Mouse (Mus musculus) ES-Bruce4 (cell line): ENCODE measurements around the gene Emc8. TPM values are rescaled to one million over a fixed set of nuclear protein-coding genes. Genes with fewer than 3 reads are reported as not detected.

Experiments
- H3K27ac ChIP-seq: 2 replicates; pipeline ENCODE4 v1.5.1; 2012; ENCODE audit warnings: low read length, inconsistent platforms; ENCODE audit not compliant: insufficient read depth
- H3K27me3 ChIP-seq: 2 replicates; pipeline ENCODE4 v1.6.1; 2012; ENCODE audit warnings: mild to moderate bottlenecking, low read length, inconsistent platforms; ENCODE audit not compliant: control insufficient read depth, poor library complexity, insufficient read depth, severe bottlenecking
- H3K36me3 ChIP-seq: 2 replicates; pipeline ENCODE4 v1.6.1; 2012; ENCODE audit warnings: inconsistent platforms, mild to moderate bottlenecking, low read length, moderate library complexity; ENCODE audit not compliant: control insufficient read depth, poor library complexity, insufficient read depth, severe bottlenecking
- H3K4me1 ChIP-seq: one replicate; pipeline ENCODE4 v1.8.1; 2011; ENCODE audit warnings: low read length; ENCODE audit not compliant: control insufficient read depth, insufficient read depth
- H3K4me3 ChIP-seq: 2 replicates; pipeline ENCODE4 v1.5.1; 2011; ENCODE audit warnings: low read depth, mild to moderate bottlenecking, low read length
- H3K9ac ChIP-seq: 2 replicates; pipeline ENCODE4 v1.6.1; 2012; ENCODE audit warnings: low read depth, mild to moderate bottlenecking, inconsistent platforms; ENCODE audit not compliant: poor library complexity, severe bottlenecking
- H3K9me3 ChIP-seq: replicated peaks from 2 replicates; pipeline ENCODE4 v1.6.1; 2012; ENCODE audit warnings: mild to moderate bottlenecking, low read length, inconsistent platforms; ENCODE audit not compliant: control insufficient read depth, poor library complexity, insufficient read depth, severe bottlenecking
- CTCF ChIP-seq: IDR thresholded peaks from one replicate; pipeline ENCODE4 v1.8.1; 2011; ENCODE audit warnings: low read depth, low read length
- EP300 ChIP-seq: IDR thresholded peaks from 2 replicates; pipeline ENCODE4 v1.6.1; 2011; ENCODE audit warnings: low read depth, low read length; ENCODE audit not compliant: insufficient read depth
- POLR2A ChIP-seq: IDR thresholded peaks from one replicate; pipeline ENCODE4 v1.8.1; 2011; ENCODE audit warnings: low read length; ENCODE audit not compliant: insufficient read depth
- polyA plus RNA-seq: library from polyadenylated mRNA; stranded (reverse); fragments of >200 nt; gene quantifications from 2 replicates; pipeline ENCODE4 v1.2.4, GENCODE M21; 2011; ENCODE audit warnings: low read depth; ENCODE audit not compliant: missing spikeins, insufficient read depth, insufficient read length

Emc8 gene
- 124 and 141 TPM in 2 replicates for polyA plus RNA-seq

- H3K4me3 ChIP-seq: peak within 1 kb of the TSS; percentile 85
- peak within 1 kb of the TSS; percentile 90 for H3K9ac ChIP-seq
- no peak for TF ChIP-seq EP300
- no peak for TF ChIP-seq CTCF
- TF ChIP-seq POLR2A: no peak
- H3K4me1 ChIP-seq: peaks cover 8% of the 10 kb centered on the region
- peak within 1 kb of the TSS; percentile 92 for H3K27ac ChIP-seq
- H3K27me3 ChIP-seq: no peaks in the 10 kb centered on the region
- H3K9me3 ChIP-seq: no peaks in the 10 kb centered on the region
- peaks cover 49% of the 10 kb centered on the region for H3K36me3 ChIP-seq
Measured at GRCm38 (mm10) chr8:120668374-120668905, at the start of gene Emc8. Gene Emc8 (minus strand): TSS chr8:120668573.

DNA sequence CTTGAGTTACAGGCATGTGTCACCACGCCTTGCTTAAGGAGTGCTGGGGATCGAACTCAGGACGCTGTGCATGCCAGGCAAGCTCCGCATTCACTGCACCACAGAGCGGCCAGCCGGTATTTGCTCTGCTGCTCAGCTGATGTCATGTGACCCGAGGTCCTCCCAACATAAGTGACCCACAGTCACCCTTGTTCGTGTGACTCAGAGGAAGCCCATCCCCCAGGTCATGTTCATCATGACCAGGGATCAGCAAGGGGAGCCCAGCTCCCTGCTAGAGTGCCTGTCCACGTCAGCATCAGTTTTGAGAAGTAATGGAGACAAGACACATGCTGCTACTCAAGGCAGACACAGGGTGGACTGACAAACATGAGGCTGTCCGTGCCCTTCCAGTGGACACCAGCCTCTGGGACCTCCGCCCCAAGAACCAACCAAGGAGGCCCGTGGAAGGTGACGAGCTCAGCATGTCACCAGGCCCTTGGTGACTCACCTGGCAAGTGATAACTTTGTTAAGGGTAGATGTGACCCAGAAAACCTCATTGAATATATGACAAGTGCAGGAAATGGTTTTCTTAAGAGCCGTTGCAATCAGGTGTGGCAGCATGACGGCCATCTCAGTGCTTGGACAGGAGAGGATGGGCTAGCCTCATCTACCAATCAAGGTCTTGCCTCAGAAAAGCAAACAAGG lies 47.8 kb upstream of the Emc8 start:
- no peaks in the 10 kb centered on the region for H3K36me3 ChIP-seq
- H3K27ac ChIP-seq: no peak overlapping the region
- TF ChIP-seq EP300 (no peak), CTCF (no peak), POLR2A (no peak)
- H3K4me3 ChIP-seq: no peak overlapping the region
- H3K9me3 ChIP-seq: no peaks in the 10 kb centered on the region
- H3K27me3 ChIP-seq: no peaks in the 10 kb centered on the region
- H3K9ac ChIP-seq: no peak overlapping the region
- H3K4me1 ChIP-seq: no peaks in the 10 kb centered on the region

DNA sequence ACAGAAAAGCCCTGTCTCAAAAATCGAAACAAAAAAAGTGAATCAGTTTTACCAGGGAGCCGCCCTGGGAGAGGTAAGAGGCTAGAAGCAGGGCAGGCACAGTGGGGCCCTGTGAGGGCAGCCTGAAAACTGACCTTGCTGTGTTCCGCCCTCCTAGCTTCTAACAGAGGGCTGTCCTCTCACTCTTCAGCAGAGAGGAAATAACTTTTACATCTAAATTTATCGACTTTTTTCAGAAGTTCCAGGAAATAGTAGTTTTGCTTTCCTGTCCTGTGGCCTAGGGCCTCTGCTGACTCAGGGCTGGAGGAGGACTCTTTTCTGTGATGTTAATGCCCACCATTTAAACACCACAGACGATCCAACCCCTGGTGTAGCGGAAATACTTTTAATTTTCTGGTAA lies 46.8 kb upstream of the Emc8 start:
- no peak overlapping the region for H3K4me3 ChIP-seq
- H3K27me3 ChIP-seq: no peaks in the 10 kb centered on the region

DNA sequence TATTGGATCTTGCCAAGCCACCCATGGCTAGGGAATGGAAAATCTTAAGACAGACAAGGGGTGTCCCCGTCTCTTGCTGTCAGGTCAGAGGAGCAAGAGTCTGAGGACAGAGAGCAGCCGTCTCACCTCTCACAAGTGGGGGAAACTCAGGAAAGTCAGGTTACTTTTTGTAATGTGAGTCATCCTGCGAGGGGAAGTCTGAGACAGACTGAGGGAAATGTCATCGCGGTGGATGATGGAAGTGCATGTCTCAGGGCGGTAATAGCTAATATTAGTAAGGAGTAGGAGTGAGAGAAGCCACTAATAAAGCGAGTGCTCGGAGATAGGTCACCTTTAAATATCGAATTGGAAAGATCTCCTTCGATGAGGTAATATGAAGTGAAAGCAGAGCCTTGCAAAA lies 40.8 kb upstream of the Emc8 start:
- Histone ChIP-seq H3K9ac (no peak overlapping the region), H3K9me3 (no peaks in the 10 kb centered on the region), H3K4me1 (no peaks in the 10 kb centered on the region), H3K27ac (no peak overlapping the region), H3K27me3 (no peaks in the 10 kb centered on the region), H3K4me3 (no peak overlapping the region), H3K36me3 (no peaks in the 10 kb centered on the region)
- TF ChIP-seq POLR2A (no peak), EP300 (no peak), CTCF (no peak)

More for the DNA sequence above, 46.8 kb upstream of the Emc8 start:
- no peaks in the 10 kb centered on the region for H3K4me1 ChIP-seq
- H3K27ac ChIP-seq: no peak overlapping the region
- no peak for TF ChIP-seq POLR2A
- TF ChIP-seq CTCF: no peak
- TF ChIP-seq EP300: no peak
- no peaks in the 10 kb centered on the region for H3K36me3 ChIP-seq
- H3K9ac ChIP-seq: no peak overlapping the region
- H3K9me3 ChIP-seq: no peaks in the 10 kb centered on the region

DNA sequence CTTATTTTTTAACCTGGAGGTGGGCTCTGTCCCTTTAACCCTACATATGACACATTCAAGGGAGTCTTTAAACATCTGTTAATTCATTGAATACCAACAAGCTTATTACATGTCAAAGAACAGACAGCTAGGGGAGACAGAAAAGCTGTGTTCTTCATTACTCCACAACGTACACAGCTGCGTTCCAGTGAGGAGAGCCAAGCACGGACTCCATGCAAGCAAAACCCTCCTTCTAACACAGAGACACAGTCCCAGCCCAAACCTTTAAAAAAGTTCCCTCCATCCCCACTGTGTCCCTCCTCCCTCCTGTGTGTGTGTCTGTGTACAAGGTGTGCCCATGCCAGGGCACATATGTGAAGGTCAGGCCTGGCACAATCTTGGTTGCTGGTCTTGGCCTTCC lies 37.8 kb upstream of the Emc8 start:
- H3K9me3 ChIP-seq: no peaks in the 10 kb centered on the region
- H3K27ac ChIP-seq: no peak overlapping the region
- H3K9ac ChIP-seq: no peak overlapping the region
- TF ChIP-seq EP300 (no peak), CTCF (no peak), POLR2A (no peak)
- no peaks in the 10 kb centered on the region for H3K27me3 ChIP-seq
- H3K4me1 ChIP-seq: no peaks in the 10 kb centered on the region
- H3K36me3 ChIP-seq: no peaks in the 10 kb centered on the region
- no peak overlapping the region for H3K4me3 ChIP-seq

- Histone ChIP-seq H3K4me3 (no peak overlapping the region), H3K27me3 (no peaks in the 10 kb centered on the region), H3K27ac (no peak overlapping the region), H3K4me1 (no peaks in the 10 kb centered on the region), H3K9me3 (no peaks in the 10 kb centered on the region), H3K9ac (no peak overlapping the region), H3K36me3 (no peaks in the 10 kb centered on the region)
- TF ChIP-seq POLR2A (no peak), CTCF (no peak), EP300 (no peak)
Measured at GRCm38 (mm10) chr8:120705163-120705562, 36.8 kb upstream of the Emc8 start.
